Mouse (Mus musculus): ENCODE results near the gene Unc79.

The Unc79 gene

GRCm38 (mm10) chr12:103123861-103124260 is 175.2 kb downstream of the Unc79 start:
- no peak for DNase-seq (ENCODE audit: low read depth, low spot score)

DNA sequence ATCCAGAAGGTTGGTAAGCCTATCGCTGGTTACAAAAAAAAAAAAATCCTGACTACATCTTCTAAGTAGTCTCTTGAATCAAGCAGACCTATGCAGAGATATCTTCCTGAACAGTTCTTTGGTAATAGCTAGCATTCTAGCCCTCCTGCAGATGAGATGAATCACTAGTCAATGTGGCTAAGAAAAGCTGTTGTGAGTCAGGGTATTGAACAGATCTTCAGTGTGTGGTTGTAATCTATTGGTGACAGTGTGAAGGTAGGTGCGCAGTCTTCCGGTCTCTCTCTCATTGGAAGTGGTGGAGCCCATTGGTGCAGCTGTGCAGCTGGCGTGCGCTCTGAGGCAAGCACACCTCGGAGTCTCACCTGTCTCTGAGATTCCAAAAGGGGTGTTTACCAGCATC is 180.3 kb downstream of the Unc79 start:
- no peak for DNase-seq (ENCODE audit: low read depth, low spot score)

- no peak for DNase-seq (ENCODE audit: low read depth, low spot score)
These were observed 181.0 kb downstream of the Unc79 start for GRCm38 (mm10) chr12:103129395-103130248.

- no peak for DNase-seq (ENCODE audit: low read depth, low spot score)
These were observed 182.8 kb downstream of the Unc79 start for GRCm38 (mm10) chr12:103131419-103131818.

DNA sequence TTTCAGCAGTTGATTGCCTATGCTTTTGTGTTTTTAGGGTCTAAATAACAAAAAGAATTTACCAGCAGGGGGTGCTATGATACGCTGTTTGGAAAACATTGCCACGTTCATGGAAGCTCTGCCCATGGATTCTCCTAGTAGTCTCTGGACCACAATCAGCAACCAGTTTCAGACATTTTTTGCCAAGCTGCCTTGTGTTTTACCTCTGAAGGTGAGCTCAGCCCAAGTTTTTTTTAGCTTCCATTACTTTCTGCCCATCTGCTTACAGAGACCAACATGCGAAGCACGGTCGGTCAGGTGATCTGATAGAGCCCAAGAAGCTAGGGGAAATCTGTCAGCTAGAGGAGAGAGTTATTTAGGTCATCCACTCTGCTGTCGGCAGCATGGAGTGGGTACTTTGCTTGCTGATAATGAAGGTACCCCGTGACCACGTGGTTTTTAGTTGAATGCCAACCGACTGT is 193.9 kb downstream of the Unc79 start:
- peak; percentile 28 for DNase-seq (ENCODE audit: low read depth, low spot score)

- peak; percentile 63 for DNase-seq (ENCODE audit: low read depth, low spot score)
These were observed 195.3 kb downstream of the Unc79 start for GRCm38 (mm10) chr12:103143798-103144565.

- no peak for DNase-seq (ENCODE audit: low read depth, low spot score)
These were observed 201.6 kb downstream of the Unc79 start for GRCm38 (mm10) chr12:103150247-103150646.

DNA sequence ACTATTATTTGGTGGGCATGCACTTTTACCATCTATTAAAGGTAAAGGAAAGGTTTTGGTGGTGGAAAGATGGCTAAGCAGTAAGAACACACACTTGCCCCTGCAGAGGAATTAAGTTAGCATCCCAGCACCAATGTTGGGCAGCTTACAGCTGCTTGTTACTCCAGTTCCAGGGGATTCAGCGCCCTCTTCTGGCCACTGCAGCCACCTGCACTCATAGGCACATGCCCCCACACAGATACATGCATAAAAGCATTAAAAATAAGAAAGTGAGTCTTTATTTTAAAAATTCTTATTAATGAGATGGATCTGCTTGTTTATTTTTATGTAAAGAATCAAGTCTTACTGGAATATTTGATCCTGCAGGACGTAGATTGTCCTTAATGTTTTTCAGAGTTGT is 206.3 kb downstream of the Unc79 start:
- DNase-seq (ENCODE audit: low read depth, low spot score), result no peak

DNA sequence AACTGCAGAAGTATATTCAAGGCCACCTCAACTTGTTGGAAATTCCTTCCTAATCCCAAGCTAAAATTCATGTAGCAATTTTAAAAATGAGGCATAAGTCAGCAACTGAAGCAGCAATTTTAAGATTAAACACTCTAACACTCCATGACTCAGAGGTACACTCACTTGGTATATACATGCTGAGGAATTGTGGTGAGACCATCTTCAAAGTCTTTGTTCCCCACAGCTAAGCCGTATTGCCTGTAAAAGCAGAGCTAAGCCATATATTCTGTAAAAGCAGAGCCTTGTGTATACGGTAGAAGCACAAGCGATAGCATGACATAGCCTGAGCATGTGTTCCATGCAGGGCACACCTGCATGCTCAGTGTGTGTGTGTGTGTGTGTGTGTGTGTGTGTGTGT is 206.7 kb downstream of the Unc79 start:
- no peak for DNase-seq (ENCODE audit: low read depth, low spot score)

DNA sequence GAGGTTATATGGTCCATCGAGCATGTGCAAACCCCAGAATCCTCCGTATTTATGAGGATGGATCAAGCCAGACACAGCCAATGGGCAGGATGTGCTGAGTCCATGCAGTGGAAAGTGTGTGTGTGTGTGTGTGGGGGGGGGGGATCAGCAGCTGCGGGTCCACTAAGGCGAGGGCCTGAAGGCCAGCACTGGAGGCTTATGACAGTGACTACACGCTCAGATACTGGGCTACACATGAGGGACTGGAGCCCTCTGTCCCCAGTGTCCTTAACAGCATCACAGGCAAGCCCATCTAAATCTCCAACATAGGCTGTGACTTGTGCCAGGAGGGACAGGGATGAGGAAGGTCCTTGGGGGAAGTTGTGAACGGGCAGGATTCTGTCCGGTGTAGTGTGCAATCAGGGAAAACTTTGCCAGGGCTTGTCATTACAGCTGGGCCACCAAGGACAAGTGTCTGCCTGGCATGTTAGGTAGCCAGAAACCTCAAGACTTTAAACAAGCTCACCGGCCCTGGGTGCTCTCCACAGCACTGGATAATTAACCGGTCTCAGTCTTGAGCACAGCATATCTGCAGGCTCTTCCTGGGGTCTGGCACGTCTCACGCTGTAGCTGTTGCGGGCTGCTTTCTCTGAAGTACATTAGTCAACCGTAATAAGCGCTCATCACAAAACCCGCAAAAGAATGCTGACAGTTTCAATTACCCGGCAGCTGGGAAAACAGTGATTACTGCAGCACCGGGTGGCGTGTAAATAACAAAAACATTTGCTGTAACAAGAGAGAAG is 208.7 kb downstream of the Unc79 start:
- DNase-seq (ENCODE audit: low read depth, low spot score), result no peak

DNA sequence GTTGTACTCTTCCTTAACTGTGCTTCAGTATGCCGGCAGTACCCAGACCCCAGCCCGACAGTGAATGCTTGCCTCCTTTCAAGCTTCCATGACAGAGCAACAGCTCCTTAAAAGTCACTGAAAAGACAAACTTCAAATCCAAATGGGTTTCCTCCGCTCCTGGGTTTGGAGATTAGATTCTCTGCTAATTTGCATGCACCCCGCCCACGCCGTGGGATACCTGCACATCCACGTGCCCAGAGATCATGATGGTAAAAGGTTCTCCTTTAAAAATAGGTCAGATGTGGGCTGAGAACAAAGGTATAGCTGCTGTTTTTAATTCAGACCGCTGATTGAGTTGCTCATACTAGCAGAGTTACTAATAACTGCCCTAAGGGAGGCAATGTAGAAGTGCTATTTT is 210.4 kb downstream of the Unc79 start:
- DNase-seq (ENCODE audit: low read depth, low spot score), result no peak

DNA sequence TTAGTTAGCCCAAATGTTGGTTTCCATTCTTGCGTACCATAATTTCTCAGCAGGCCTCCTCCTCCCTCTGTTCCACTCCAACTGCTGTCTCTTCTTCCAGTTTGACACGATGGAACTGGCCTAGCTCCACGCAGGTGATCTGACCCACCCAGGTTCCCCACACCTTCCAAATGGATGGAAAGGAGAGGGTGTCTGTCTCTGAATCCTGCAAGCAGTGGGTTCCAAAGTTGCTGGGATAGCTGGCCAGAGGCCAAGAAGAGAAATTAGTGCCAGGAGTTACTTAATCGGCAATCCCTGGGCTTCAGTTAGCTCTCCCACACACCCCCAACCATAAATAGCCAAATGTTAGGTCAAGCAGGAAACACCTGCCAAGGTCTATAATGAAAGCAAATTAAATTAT is 212.1 kb downstream of the Unc79 start:
- DNase-seq (ENCODE audit: low read depth, low spot score), result no peak

GRCm38 (mm10) chr12:103163596-103163995 is 214.9 kb downstream of the Unc79 start:
- DNase-seq (ENCODE audit: low read depth, low spot score), result no peak

DNA sequence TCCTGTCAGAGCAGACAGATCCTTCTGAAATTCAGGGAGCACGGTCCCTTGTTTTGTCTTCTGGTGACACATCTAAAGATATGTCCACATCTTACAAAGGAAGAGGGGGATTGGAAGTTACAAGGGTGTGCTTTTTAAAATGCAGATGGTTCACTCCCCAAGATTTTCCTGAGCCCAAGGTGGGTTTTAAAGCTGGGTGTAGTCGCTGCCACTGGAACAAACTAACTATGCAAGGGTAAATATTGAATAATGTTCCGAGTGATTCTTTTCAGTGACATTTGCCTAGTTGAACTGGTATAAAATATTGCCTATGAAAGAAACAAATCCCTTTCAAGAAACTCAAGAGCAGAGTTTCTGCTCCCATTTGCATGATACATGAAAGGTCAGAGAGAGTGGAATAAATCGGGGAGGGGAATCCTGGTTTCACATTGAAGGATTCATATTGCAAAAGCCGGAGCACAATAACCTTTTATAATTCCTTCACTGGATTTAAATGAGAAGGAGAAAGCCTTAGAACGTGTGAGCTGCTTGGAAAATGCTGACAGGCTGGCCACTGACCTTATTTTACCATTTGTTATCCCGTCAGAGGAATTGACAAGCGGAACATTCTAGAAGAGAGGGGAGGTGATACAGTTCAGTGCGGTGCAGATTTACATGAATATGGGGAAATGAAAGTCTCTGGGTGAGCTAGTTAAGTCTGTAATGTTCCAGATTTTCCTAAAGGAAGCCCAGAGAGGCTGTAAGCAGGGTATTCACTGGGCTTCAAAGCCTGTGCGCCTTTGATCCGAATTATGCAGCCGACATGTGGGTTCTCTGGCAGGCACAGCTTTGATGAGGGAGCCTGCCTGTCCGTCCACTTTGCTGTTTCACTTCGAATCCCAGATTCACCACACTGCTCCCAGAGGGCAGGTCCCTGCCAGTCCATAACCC is 215.7 kb downstream of the Unc79 start:
- DNase-seq (ENCODE audit: low read depth, low spot score), result no peak

DNA sequence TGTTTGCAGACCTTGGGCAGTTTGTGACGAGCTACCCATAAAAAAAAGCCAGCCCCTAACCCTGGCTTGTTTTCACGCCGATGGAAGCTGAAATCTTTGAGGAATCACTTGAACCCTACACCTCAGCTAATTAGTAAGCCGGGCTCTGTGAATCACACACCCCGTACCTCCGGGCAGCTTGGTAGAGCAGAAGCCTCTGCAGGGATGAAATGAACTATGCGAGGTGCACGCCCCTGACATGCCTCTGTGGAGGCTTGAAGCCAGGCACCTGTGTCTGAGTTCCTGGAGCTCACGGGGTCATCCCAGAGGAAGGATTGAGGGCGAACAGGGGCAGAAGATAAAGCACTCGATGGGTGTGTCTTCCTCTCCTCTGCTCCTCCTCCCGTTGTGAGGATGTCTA is 220.2 kb downstream of the Unc79 start:
- DNase-seq (ENCODE audit: low read depth, low spot score), result no peak

- DNase-seq (ENCODE audit: low read depth, low spot score), result no peak
These were observed 234.4 kb downstream of the Unc79 start for GRCm38 (mm10) chr12:103183057-103183456.

- no peak for DNase-seq (ENCODE audit: low read depth, low spot score)
These were observed 238.4 kb downstream of the Unc79 start for GRCm38 (mm10) chr12:103187020-103187419.

- DNase-seq (ENCODE audit: low read depth, low spot score), result no peak
These were observed 239.6 kb downstream of the Unc79 start for GRCm38 (mm10) chr12:103188223-103188622.

DNA sequence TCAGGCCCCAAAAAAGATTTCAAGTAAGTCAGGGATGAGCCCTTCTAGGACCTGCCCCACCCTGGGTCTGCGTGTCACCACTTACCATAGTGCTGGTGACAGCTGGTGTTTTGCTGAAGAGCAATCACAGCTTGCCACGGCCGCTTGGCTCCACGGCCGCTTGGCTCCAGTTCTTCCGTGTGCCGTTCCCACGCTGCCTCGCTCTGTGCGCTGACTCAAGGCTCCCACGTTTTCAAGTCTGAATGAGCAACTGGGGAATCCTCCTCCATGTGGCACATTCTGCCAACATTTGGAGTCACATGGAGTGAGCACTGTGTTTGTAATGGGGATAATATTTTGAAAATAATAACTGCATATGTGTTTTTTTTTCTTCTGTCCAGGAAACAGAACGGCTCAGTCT is 241.1 kb downstream of the Unc79 start:
- DNase-seq (ENCODE audit: low read depth, low spot score), result no peak

- DNase-seq (ENCODE audit: low read depth, low spot score), result no peak
These were observed 244.3 kb downstream of the Unc79 start for GRCm38 (mm10) chr12:103192996-103193395.
